Mouse (Mus musculus) ES-E14 (cell line): ENCODE measurements at regions not wholly inside any gene's neighbourhood (a gene's known extent, or its start where the extent isn't known, plus 50 kb on each side); places are given as distances from the start of the nearest gene placed in this dataset.

Source experiments
- DNase-seq: peaks from one replicate; pipeline ENCODE4 v3.0.0-alpha.2; 2013; ENCODE audit warnings: low read depth, low spot score
- H3K27ac ChIP-seq: 2 replicates; pipeline ENCODE4 v1.5.1; 2012; ENCODE audit warnings: low read depth, mild to moderate bottlenecking, low read length, moderate library complexity, mixed read lengths; ENCODE audit not compliant: poor library complexity, insufficient read depth, severe bottlenecking
- H3K36me3 ChIP-seq: 2 replicates; pipeline ENCODE4 v1.6.1; 2012; ENCODE audit warnings: mild to moderate bottlenecking, low read length, moderate library complexity, mixed read lengths; ENCODE audit not compliant: control insufficient read depth, poor library complexity, insufficient read depth, severe bottlenecking
- H3K4me1 ChIP-seq, 2 experiments: fragments of 150-350 bp in 1 of 2; sonication (generic) in 1 of 2; 2 replicates each; pipeline ENCODE4 v1.6.1; 2012; ENCODE audit warnings: low read length in 2 of 2, mild to moderate bottlenecking in 1 of 2, mixed read lengths in 1 of 2; ENCODE audit not compliant: control insufficient read depth in 2 of 2, insufficient read depth in 2 of 2, poor library complexity in 1 of 2
- H3K4me3 ChIP-seq, 2 experiments: fragments of 150-350 bp in 1 of 2; sonication (generic) in 1 of 2; 2 replicates each; pipeline ENCODE4 v1.5.1; 2012; ENCODE audit warnings: low read length in 2 of 2, low read depth in 1 of 2, mild to moderate bottlenecking in 1 of 2, mixed read lengths in 1 of 2; ENCODE audit not compliant: insufficient read depth in 1 of 2, poor library complexity in 1 of 2, severe bottlenecking in 1 of 2
- H3K9ac ChIP-seq: 2 replicates; pipeline ENCODE4 v1.6.1; 2012; ENCODE audit warnings: low read depth, mild to moderate bottlenecking, low read length, mixed read lengths; ENCODE audit not compliant: poor library complexity, insufficient read depth, severe bottlenecking
- H3K9me3 ChIP-seq: fragments of 150-350 bp; sonication (generic); 2 replicates; pipeline ENCODE4 v1.6.1; 2012; ENCODE audit warnings: low read depth, mild to moderate bottlenecking, low read length; ENCODE audit not compliant: control insufficient read depth, insufficient read depth
- CHD2 ChIP-seq: IDR thresholded peaks from 2 replicates; pipeline ENCODE4 v1.6.1; 2014; ENCODE audit warnings: mild to moderate bottlenecking, low read depth, low read length, inconsistent platforms
- HCFC1 ChIP-seq: IDR thresholded peaks from 2 replicates; pipeline ENCODE4 v1.6.1; 2012; ENCODE audit warnings: low read length, inconsistent platforms, borderline replicate concordance; ENCODE audit not compliant: insufficient read depth
- MAFK ChIP-seq: IDR thresholded peaks from 2 replicates; pipeline ENCODE4 v1.6.1; 2014; ENCODE audit warnings: mild to moderate bottlenecking, low read depth, low read length, inconsistent platforms; ENCODE audit not compliant: insufficient read depth
- ZC3H11A ChIP-seq: IDR thresholded peaks from 2 replicates; pipeline ENCODE4 v1.6.1; 2012; ENCODE audit warnings: low read depth, mild to moderate bottlenecking, inconsistent platforms, low read length, borderline replicate concordance
- ZNF384 ChIP-seq: IDR thresholded peaks from 2 replicates; pipeline ENCODE4 v1.6.1; 2012; ENCODE audit warnings: low read depth, low read length, inconsistent platforms
- in situ Hi-C, 2 experiments: fragments of 600-800 bp; cut with MboI; formaldehyde crosslinking; loops; one replicate each; pipeline ENCODE4 v1.15.1; 2025; ENCODE audit warnings: low sequenced_read_pairs in 2 of 2, inconsistent platforms in 1 of 2; ENCODE audit not compliant: unreplicated experiment in 2 of 2

DNA sequence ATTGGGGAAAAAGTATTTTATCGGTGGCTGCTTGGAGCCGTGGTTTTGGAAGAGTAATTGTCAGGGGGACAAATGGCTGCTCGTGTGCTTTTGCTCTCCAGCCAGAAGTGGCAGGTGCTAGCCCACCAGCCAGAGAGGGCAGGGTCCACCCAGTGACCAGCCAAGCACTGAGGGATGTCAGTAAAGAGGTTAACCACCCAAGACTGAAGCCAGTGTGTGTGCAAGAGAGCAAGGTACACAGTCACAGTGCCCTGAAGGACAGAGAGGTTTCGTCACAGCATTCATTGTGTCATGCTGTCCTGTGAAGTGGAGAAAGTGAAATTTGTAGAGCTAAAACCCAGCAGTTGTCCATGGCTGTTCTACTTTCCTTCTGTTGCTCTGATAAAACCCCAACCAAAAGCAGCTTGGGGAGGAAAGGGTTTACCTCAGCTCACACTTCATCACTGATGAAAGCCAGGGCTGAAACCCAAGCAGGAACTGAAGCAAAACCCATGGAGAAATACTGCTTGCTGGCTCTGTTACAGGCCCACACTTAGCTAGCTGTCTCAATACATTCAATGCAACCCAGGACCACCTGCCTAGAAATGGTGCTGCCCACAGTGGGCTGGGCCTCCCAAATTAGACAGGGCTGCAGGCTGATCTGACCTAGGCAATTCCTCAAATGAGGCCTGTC is 126.8 kb upstream of the Irf2bp2 start:
- Histone ChIP-seq H3K9me3 (no peaks in the 10 kb centered on the region), H3K9ac (no peak overlapping the region), H3K27ac (no peak overlapping the region; the same call in 1 of the 2 replicates), H3K36me3 (no peaks in the 10 kb centered on the region), H3K4me3 (no peak overlapping the region), H3K4me1 (no peaks in the 10 kb centered on the region)
- in situ Hi-C loops, result no loop called here
- TF ChIP-seq ZNF384, result no peak
- no peak for DNase-seq

DNA sequence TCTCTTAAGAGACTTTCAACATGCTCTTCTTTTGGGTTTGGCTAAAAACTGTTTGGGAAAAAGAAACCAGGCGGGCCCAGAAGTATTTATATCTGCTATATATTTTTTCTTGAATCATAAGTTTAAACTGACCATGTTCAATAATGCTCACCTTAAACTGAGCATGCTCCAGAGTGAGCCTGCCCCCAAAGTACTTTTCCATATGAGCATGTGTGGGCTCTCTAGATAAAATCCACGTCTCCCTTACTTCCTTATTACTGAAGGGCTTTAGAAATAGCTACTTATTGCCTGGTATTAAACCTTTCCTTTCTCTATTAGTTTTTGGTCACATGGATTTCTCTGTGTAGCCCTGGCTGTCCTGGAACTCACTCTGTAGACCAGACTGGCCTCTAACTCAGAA is 126.0 kb upstream of the Irf2bp2 start:
- no peak for DNase-seq
- H3K27ac ChIP-seq, result no peak overlapping the region
- H3K36me3 ChIP-seq, result no peaks in the 10 kb centered on the region
- H3K4me1 ChIP-seq, result no peaks in the 10 kb centered on the region
- H3K9me3 ChIP-seq, result no peaks in the 10 kb centered on the region
- in situ Hi-C loops, result no loop called here
- TF ChIP-seq HCFC1 (no peak), CHD2 (no peak), MAFK (no peak), ZC3H11A (no peak), ZNF384 (no peak)
- H3K9ac ChIP-seq, result no peak overlapping the region
- no peak overlapping the region for H3K4me3 ChIP-seq

DNA sequence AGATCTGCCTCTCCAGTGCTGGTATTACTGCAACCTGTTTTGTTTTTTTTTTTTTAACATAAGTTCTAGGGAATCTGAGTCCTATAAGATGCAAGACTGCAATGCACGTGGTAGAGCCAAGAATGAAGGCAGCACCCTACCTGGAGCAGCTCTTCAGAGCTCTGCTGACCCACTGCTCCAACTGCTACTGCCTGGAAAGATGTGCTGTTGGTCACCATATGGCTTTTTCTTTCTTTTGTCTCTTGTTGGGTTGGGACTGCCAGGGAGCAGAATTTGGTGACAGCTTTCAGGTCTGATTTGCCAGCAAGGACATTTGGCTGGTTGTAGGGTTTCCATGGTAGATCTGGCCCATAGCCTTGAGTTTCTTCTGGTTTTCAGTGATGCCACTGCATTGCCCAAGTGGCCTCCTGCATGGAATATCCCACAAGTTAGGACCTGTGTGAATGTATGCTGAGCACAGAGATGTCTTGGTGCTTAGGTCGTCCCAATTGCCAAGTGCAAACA is 123.9 kb upstream of the Irf2bp2 start:
- no peak overlapping the region for H3K27ac ChIP-seq
- no peak for DNase-seq
- no peaks in the 10 kb centered on the region for H3K36me3 ChIP-seq
- no peak overlapping the region for H3K9ac ChIP-seq
- H3K9me3 ChIP-seq, result no peaks in the 10 kb centered on the region
- in situ Hi-C loops, result no loop called here
- H3K4me1 ChIP-seq, result no peaks in the 10 kb centered on the region
- no peak for TF ChIP-seq HCFC1
- no peak for TF ChIP-seq CHD2
- no peak for TF ChIP-seq ZNF384
- no peak for TF ChIP-seq ZC3H11A
- TF ChIP-seq MAFK, result no peak
- H3K4me3 ChIP-seq, result no peak overlapping the region

DNA sequence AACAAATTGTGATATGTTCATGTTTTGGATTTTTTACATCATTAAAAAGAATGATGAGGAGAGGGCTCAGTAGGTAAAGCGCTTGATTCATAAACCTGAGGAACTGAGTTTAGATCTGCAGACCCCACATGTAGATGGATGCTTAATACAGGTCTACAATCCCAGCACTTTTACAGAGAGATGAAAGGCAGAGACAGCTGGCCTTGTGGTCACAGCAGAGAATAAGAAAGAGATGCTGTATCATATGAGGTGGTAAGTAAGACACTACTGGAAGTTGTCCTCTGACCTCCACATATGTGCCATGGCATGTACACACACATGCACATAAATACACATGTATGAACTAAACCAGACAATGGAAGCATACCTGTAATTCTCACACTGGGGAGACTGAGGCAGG is 121.9 kb upstream of the Irf2bp2 start:
- no peak for DNase-seq
- Histone ChIP-seq H3K27ac (no peak overlapping the region), H3K4me3 (no peak overlapping the region), H3K9me3 (no peaks in the 10 kb centered on the region), H3K36me3 (no peaks in the 10 kb centered on the region), H3K9ac (no peak overlapping the region), H3K4me1 (no peaks in the 10 kb centered on the region)
- TF ChIP-seq CHD2, result no peak
- no peak for TF ChIP-seq HCFC1
- no peak for TF ChIP-seq MAFK
- TF ChIP-seq ZNF384, result no peak
- TF ChIP-seq ZC3H11A, result no peak
- in situ Hi-C loops, result no loop called here
